8 mouse cellular contexts compared by ENCODE assay signal in genomic region chr11:88161651-88162362, GRCm38 (mm10). TPM values are rescaled to one million over a fixed set of nuclear protein-coding genes. Genes with fewer than 3 reads are reported as not detected.
A peak's percentile ranks its signal among the peaks of the same experiment; 100 is the strongest.
DNase-seq lines count a peak whose midpoint lies in the region; ATAC-seq and TF ChIP-seq lines count a peak whose summit lies in the region.

No protein-coding gene starts in this region.

- under 1% methylated on average over 15 of the region's 15 CpGs for WGBS in forebrain, embryonic 11.5 days
- 1% methylated on average over 14 of the region's 15 CpGs for WGBS in heart, embryonic 16.5 days
- under 1% methylated on average over 15 of the region's 15 CpGs for WGBS in liver, embryonic 15.5 days (ENCODE audit: insufficient replicate concordance)
- WGBS in stomach, embryonic 14.5 days = 4% methylated on average over 15 of the region's 15 CpGs

- TF ChIP-seq POLR2A in brain, embryonic 14.5 days (IDR thresholded peaks at IDR 0.05; ENCODE audit: borderline replicate concordance, extremely low read depth, insufficient read depth, insufficient read length, poor library complexity, severe bottlenecking) = no peak

- peak overlapping the region; percentile 28 for H3K4me3 ChIP-seq in forebrain, embryonic 11.5 days (ENCODE audit: low read depth, low read length)
- peak overlapping the region; percentile 48 for H3K4me3 ChIP-seq in heart, embryonic 16.5 days (ENCODE audit: low read length)
- H3K4me3 ChIP-seq in liver, embryonic 15.5 days (replicated peaks) = peak overlapping the region; percentile 40
- H3K4me3 ChIP-seq in stomach, embryonic 14.5 days (ENCODE audit: low read depth, low read length) = peak overlapping the region; percentile 25; the same call in 1 of the 2 replicates

- peak; percentile 85 for TF ChIP-seq CTCF in brain, embryonic 14.5 days (IDR thresholded peaks at IDR 0.05; ENCODE audit: borderline replicate concordance, extremely low read depth, insufficient read depth, insufficient read length)

- no peaks in the 10 kb centered on the region for H3K27me3 ChIP-seq in forebrain, embryonic 11.5 days (ENCODE audit: control insufficient read depth, insufficient read depth, low read length)
- H3K27me3 ChIP-seq in heart, embryonic 16.5 days (ENCODE audit: control insufficient read depth, insufficient read depth, low read length) = no peaks in the 10 kb centered on the region
- H3K27me3 ChIP-seq in liver, embryonic 15.5 days = peaks cover 44% of the 10 kb centered on the region
- no peaks in the 10 kb centered on the region for H3K27me3 ChIP-seq in stomach, embryonic 14.5 days (ENCODE audit: control insufficient read depth, insufficient read depth, low read length)

- H3K9ac ChIP-seq in forebrain, embryonic 11.5 days (ENCODE audit: low read length) = peak overlapping the region; percentile 41; the same call in 1 of the 2 replicates
- peak overlapping the region; percentile 44 for H3K9ac ChIP-seq in heart, embryonic 16.5 days (ENCODE audit: low read length)
- no peak overlapping the region for H3K9ac ChIP-seq in liver, embryonic 15.5 days
- H3K9ac ChIP-seq in stomach, embryonic 14.5 days (replicated peaks; ENCODE audit: low read depth, low read length) = no peak overlapping the region; the same call in 1 of the 2 replicates

- no peaks in the 10 kb centered on the region for H3K9me3 ChIP-seq in forebrain, embryonic 11.5 days (ENCODE audit: control insufficient read depth, low read length)
- no peaks in the 10 kb centered on the region for H3K9me3 ChIP-seq in heart, embryonic 16.5 days (replicated peaks; ENCODE audit: control insufficient read depth, low read length)
- no peaks in the 10 kb centered on the region for H3K9me3 ChIP-seq in liver, embryonic 15.5 days (replicated peaks)
- no peaks in the 10 kb centered on the region for H3K9me3 ChIP-seq in stomach, embryonic 14.5 days (ENCODE audit: control insufficient read depth, low read depth, low read length)

- H3K4me1 ChIP-seq in forebrain, embryonic 11.5 days (replicated peaks; ENCODE audit: control insufficient read depth, insufficient read depth, low read length) = peaks cover 23% of the 10 kb centered on the region
- peaks cover 67% of the 10 kb centered on the region for H3K4me1 ChIP-seq in heart, embryonic 16.5 days (ENCODE audit: control insufficient read depth, insufficient read depth, low read length)
- H3K4me1 ChIP-seq in liver, embryonic 15.5 days (replicated peaks) = peaks cover 13% of the 10 kb centered on the region
- peaks cover 61% of the 10 kb centered on the region for H3K4me1 ChIP-seq in stomach, embryonic 14.5 days (ENCODE audit: control insufficient read depth, insufficient read depth, low read length)

- no peaks in the 10 kb centered on the region for H3K36me3 ChIP-seq in forebrain, embryonic 11.5 days (ENCODE audit: control insufficient read depth, insufficient read depth, low read length)
- H3K36me3 ChIP-seq in heart, embryonic 16.5 days (ENCODE audit: control insufficient read depth, insufficient read depth) = no peaks in the 10 kb centered on the region
- H3K36me3 ChIP-seq in liver, embryonic 15.5 days (replicated peaks) = no peaks in the 10 kb centered on the region
- no peaks in the 10 kb centered on the region for H3K36me3 ChIP-seq in stomach, embryonic 14.5 days (ENCODE audit: control insufficient read depth, insufficient read depth, low read length)

- DNase-seq in CD4-positive helper T cell, adult 2 months (ENCODE audit: low read depth, low spot score) = peak; percentile 64
- peak; percentile 90 for DNase-seq in brain, embryonic 14.5 days (ENCODE audit: low read depth)
- DNase-seq in forebrain, embryonic 11.5 days (ENCODE audit: low spot score) = peak; percentile 93
- peak; percentile 94 to 98 for DNase-seq in kidney, postnatal 36 days
- peak; percentile 87 for DNase-seq in neural tube, embryonic 10.5 days (ENCODE audit: extremely low spot score, low spot score)

- peak overlapping the region; percentile 54 for H3K4me2 ChIP-seq in forebrain, embryonic 11.5 days (ENCODE audit: low read depth, low read length, severe bottlenecking)
- peak overlapping the region; percentile 77 for H3K4me2 ChIP-seq in heart, embryonic 16.5 days (ENCODE audit: low read depth, low read length)
- H3K4me2 ChIP-seq in liver, embryonic 15.5 days = peak overlapping the region; percentile 71
- H3K4me2 ChIP-seq in stomach, embryonic 14.5 days (replicated peaks; ENCODE audit: low read depth, low read length) = peak overlapping the region; percentile 51

- H3K27ac ChIP-seq in forebrain, embryonic 11.5 days (ENCODE audit: low read depth, low read length) = peak overlapping the region; percentile 91
- H3K27ac ChIP-seq in heart, embryonic 16.5 days (ENCODE audit: low read length) = peak overlapping the region; percentile 97
- H3K27ac ChIP-seq in liver, embryonic 15.5 days (replicated peaks) = no peak overlapping the region
- H3K27ac ChIP-seq in stomach, embryonic 14.5 days (ENCODE audit: low read length) = peak overlapping the region; percentile 91

- peak; percentile 81 for ATAC-seq in forebrain, embryonic 11.5 days (replicated peaks; ENCODE audit: low FRiP score)
- ATAC-seq in heart, embryonic 16.5 days (replicated peaks; ENCODE audit: extremely low read depth, insufficient read depth, low FRiP score) = peak; percentile 54
- peak; percentile 44; the same call in 1 of the 2 replicates for ATAC-seq in liver, embryonic 15.5 days (ENCODE audit: insufficient read depth)
- ATAC-seq in stomach, embryonic 14.5 days (ENCODE audit: insufficient number of reproducible peaks, insufficient read depth, low FRiP score, low read depth) = peak; percentile 47; the same call in 1 of the 2 replicates

RNA-seq across cellular contexts. Expression of gene Mrps23, which starts 42.4 kb away (rescaled TPM):
- polyA plus RNA-seq in brain, embryonic 14.5 days (2012; rRNA removed) = 74.9 and 79.0 TPM in 2 replicates
- 70.8 and 71.7 TPM in 2 replicates for polyA plus RNA-seq in forebrain, embryonic 11.5 days (2014; fragmentation: Nextera tagmentation; extraction: Ambion mirVana)
- polyA plus RNA-seq in heart, embryonic 16.5 days (2015; fragmentation: Nextera tagmentation; extraction: Ambion mirVana) = 97.6 and 105 TPM in 2 replicates
- 25.0 and 26.9 TPM in 2 replicates for polyA plus RNA-seq in liver, embryonic 15.5 days (2015; fragmentation: Nextera tagmentation; extraction: Ambion mirVana)
- 58.6 and 59.2 TPM in 2 replicates for polyA plus RNA-seq in stomach, embryonic 14.5 days (2014; fragmentation: Nextera tagmentation; extraction: Ambion mirVana)

Comparison
In these comparisons a context has a peak if more than half of its experiments do, and no peak if none do; other contexts are left out.
1. H3K9ac ChIP-seq: peak in forebrain, embryonic 11.5 days (single experiment) and heart, embryonic 16.5 days (single experiment); none in liver, embryonic 15.5 days (single experiment) and stomach, embryonic 14.5 days (single experiment).
2. Peak in every context shown above with its lines, with median percentiles within 50 percentile points of each other: DNase-seq, ATAC-seq, H3K4me2 ChIP-seq and H3K4me3 ChIP-seq.